Mouse (Mus musculus) adrenal gland, adult (tissue): ENCODE measurements around the gene Gm38100.

Experiments
- DNase-seq, 2 experiments: peaks; one replicate each; pipeline ENCODE4 v3.0.0; 2022 to 2023; ENCODE audit warnings: low spot score in 1 of 2; ENCODE audit not compliant: inconsistent age in 2 of 2

The Gm38100 gene

GRCm38 (mm10) chr1:175920029-175920428 lies at the start of gene Gm38100:
Gm38100 (plus strand) TSS chr1:175920329.
- DNase-seq, result no peak

- no peak for DNase-seq
Measured at GRCm38 (mm10) chr1:175870716-175871115, 49.4 kb upstream of the Gm38100 start.

- DNase-seq, result no peak
Measured at GRCm38 (mm10) chr1:175872028-175872816, 47.9 kb upstream of the Gm38100 start.

DNA sequence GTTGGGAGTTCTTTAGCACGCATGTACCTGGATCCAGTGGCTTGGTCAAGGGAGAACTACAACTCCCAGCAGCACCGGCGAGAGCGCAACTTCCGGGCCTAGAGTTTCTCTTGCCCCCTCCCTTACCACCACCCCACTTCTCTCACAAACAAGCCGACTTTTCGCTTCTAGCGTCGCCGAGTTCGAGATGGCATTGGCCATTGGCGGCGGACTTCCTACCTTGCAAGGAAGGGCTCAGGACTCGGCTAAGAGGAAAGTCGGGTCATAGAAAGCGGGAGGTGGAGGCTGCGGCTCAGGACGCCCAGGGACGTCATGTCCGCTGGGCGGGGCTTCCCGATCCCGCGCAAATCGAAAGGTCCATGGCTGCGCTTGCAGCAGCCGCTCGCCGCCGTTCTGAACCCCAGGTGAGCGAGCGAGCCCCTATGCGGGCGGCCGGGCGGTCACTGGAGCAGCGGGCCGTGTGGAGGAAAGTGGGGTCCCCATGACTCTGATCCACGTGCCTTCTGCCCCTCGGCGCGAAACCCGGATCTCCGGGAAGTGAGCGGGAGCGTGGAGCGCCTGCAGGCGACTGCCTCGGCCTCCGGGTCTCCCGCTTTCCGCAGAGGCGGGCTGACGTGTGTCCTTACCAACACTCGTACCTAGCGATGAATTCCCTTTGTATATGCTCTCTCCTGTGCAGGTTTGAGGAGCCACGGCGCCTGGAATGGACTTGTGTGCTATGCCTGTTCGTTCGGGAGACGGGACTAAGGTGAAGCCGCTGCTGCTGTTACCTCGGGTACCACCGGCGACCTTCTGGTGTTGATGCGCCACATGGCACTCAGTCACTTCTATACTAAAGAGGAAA lies 39.5 kb upstream of the Gm38100 start, which contains the start of gene Exo1:
Exo1 (plus strand) TSS at position 129 of the 844 bp plus-strand sequence.
- peak; percentile 89 to 98 for DNase-seq

DNA sequence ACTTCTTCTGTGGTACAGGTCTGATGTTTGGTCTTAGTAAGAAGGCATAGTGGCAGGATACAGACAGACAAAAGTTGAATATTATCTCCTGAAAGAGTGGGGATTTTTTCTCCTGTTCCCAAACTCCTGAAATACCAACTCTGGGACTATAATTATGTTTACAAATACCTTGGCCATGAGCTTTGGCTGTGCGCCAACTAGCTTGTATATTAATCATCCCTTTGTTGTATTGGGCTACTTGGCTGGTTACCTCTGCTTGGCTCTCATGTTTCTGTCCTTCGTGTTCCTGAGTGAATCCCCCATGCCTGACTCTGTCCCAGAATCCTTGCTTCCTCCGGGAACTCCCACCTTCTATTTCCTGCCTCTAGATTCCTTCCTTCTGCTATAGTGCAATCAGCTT lies 36.7 kb upstream of the Gm38100 start:
- DNase-seq, result peak in 1 of 2 experiments; percentile 31

DNA sequence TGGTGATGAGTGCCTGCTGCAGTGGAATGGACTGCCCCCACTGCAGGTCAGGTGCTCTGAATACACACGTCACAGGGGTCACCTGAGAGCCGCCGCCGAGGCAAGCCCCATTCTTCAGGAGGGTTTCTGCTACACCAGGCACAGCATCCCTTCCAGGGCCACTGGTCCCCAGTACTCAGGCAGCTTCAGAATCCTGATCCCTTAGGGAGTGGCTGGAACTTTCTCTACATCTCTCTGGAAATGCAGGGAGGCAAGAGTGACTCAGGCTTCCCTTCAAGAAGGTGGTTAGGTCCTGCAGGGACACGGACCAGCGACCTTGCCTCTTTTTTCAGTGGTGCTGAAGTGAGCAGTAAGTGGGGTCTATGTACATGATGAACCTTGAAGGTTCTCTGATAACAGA lies 26.9 kb upstream of the Gm38100 start:
- no peak for DNase-seq

DNA sequence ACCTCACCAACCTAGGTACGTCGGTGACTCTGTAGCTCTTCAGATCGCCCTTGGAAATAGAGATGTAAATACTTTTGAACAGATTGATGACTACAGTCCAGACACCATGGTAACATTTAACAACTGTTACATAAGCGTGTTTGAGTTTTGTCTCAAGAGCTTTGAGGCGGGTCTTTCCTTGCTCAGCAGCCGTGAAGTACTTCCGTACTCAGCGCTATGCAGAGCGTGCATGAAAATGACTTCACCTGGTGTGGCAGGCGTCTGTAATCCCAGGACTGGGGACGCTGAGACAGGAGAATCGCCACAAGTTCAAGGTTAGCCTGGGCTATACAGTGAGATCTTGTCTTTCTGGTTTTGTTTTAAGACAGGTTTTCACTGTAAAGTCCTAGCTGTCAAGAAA lies 26.4 kb upstream of the Gm38100 start:
- no peak for DNase-seq

DNA sequence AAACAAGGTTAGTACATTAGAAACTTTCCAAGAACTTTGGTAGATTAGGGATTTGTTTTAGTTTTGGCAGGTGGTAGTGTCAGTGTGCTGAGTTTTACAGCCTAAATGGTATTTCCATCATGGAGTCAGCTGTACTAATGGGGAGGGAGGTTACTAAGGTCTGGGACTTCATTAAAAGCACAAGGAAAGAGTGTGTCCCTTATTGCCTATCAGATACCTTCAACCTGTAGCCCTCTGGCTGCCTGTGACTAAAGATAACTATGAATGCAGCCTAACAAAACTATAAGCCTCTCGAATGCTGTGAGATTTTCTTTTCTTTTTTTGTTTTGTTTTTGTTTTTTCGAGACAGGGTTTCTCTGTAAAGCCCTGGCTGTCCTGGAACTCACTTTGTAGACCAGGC lies 8.9 kb upstream of the Gm38100 start:
- DNase-seq, result no peak

DNA sequence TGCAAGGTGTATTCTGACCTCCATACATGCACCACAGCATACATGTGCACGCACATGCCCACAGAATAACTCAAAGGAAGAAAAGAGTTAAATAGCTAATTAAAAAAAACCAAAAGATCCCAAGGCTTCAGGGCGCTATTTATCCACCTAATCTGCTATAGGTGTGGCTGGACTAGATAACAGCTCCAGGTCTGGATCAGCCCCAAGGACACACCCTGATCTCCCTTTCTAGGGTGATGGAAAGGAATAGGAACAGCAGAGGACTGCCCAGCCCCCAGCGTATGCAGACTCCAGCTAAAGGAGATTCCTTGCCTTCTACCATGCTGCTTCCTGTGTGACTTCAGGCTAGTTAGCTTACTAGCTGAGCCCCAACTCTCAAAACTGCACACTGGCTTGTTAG lies 8.1 kb upstream of the Gm38100 start:
- DNase-seq, result no peak

- DNase-seq, result no peak
Measured at GRCm38 (mm10) chr1:175913728-175914303, 6.3 kb upstream of the Gm38100 start.

DNA sequence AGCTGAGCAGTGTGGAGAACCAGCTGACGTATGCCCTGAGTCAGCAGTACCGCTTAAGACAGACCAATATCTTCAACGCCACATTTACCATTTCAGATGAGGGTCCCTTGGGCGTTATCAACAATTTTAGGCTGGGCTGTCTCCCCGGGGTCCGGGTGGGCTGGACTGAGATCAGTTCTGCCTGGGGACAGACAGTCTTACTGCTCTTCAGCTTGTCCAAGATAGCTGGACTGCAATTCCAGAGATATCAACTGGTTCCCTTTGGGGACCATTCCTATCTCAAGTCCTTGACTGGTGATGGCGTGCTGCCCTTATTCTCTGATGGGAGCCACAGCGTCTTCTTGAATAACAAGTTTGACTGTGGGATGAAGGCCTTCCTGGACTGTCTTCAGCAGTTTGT lies 962 bp downstream of the Gm38100 start:
- no peak for DNase-seq

- DNase-seq, result peak; percentile 59 to 92
Measured at GRCm38 (mm10) chr1:175923848-175924787, 4.0 kb downstream of the Gm38100 start.

DNA sequence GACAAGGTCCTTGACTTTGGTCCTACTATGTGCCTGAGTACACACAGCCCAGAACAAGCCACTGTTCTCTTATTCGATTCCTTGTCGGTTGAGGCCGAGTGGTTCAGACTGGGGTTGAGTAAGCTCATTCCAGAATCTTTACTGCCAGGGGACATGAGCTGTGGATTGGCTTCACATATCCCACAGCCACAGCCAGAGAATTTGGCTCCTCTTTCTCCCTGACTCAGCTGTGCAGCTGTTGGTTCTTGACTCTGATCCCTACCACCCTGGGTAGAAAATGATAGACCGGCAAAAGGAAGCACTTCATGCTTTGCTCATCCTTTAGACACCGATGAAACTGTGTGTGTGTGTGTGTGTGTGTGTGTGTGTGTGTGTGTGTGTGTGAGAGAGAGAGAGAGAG lies 11.3 kb downstream of the Gm38100 start:
- no peak for DNase-seq

DNA sequence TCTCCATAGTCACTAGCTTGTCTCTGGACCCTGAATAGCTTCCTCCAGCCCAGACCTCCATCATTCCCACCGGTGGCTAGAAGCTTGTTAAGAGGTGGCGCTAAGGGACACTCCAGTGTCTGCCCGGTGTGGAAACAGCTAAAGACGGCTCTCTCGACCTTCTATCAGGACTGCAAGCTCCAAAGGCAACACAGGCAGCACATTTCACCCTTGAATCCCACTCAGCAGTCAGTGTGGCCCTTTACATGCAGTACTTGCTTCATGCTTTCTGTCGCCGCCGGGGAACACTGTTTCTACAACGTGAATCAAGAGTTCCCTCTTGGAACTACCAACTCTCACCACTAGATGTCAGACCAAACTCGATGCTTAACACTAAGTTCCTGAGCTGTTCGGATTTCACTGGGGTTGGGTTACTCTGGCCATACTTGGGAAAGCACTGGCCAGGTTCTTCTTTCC lies 16.2 kb downstream of the Gm38100 start:
- peak; percentile 34 to 89 for DNase-seq

- no peak for DNase-seq
Measured at GRCm38 (mm10) chr1:175938731-175939130, 18.6 kb downstream of the Gm38100 start.

GRCm38 (mm10) chr1:175943168-175943567 lies 23.0 kb downstream of the Gm38100 start:
- no peak for DNase-seq

GRCm38 (mm10) chr1:175946718-175947315 lies 26.7 kb downstream of the Gm38100 start:
- DNase-seq, result no peak

DNA sequence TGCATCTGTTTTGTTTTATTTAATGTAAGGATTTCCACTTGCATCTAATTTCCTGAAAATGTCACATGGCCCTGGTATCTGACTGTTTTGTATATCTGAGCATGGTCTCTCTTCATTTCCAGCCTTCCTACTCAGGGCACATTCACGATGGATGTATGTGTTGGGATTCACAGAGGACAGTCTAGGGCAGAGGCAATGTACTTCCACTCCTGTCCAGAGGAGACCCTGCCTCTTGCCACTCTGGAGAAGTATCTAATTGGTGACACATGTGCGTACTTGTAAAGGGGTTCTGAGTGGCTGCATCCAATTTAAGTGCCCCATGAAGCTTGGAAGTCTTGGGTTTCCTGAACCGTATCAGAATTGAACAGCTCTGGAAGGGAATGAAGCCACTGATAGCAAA lies 30.3 kb downstream of the Gm38100 start:
- DNase-seq, result no peak

GRCm38 (mm10) chr1:175950851-175951250 lies 30.7 kb downstream of the Gm38100 start:
- DNase-seq, result no peak

GRCm38 (mm10) chr1:175961786-175962185 lies 41.7 kb downstream of the Gm38100 start:
- DNase-seq, result no peak
